Comparison of ENCODE assay signal across 8 mouse cellular contexts in the genomic region with DNA sequence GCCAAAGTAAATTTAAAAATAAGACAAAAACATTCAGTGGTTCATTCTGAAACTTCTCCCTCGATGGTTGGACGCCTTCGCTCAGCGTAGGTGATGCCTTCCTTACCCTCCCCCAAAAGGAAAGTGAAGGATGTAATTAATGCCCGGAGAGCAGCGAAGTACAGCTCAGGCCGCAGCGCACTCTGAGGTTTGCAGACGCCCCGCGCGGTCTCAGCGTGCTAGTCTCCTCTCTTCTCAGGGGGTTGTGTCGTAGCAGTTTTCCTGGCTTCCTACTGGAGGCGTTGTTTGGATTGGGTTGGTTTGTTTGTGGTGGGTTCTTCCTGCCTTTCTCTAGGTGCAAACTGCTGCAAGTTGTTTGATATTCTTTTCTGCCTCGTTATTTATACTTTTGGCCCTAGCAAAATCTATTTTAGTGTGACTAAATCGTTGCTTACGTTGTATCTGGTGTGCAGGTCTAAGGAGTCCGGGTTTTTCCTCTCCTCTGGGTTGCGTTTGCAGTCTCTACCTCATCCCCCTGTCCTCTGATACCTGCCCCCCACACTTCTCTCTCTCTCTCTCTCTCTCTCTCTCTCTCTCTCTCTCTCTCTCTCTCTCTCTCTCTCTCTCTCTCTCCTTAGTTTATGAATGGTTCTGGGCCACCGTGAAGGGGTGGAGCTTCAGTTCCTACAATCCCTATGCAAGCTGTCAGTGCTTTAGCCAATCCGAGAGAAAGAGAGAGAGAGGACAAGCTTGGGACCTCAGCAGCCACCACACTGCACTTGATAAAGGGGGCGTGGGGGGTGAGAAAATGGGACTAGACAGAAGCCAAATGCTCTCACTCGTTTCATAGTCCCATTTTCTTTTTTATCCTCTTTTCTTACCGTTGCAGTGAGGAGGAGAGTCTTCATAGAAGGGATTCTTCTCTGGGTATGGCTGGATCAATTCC. TPM values are rescaled to one million over a fixed set of nuclear protein-coding genes. Genes with fewer than 3 reads are reported as not detected.
DNase-seq lines count a peak whose midpoint lies in the region; ATAC-seq lines count a peak whose summit lies in the region.

Gene Mab21l2, minus strand, starts transcription at position 539 of the 925 bp plus-strand sequence.

- H3K9ac ChIP-seq in kidney, embryonic 16.5 days (replicated peaks; ENCODE audit: low read length), result no peak within 1 kb of the TSS
- H3K9ac ChIP-seq in forebrain, embryonic 11.5 days (ENCODE audit: low read length), result no peak within 1 kb of the TSS
- H3K9ac ChIP-seq in limb, embryonic 15.5 days, result peak within 1 kb of the TSS; percentile 61

- H3K27ac ChIP-seq in kidney, embryonic 16.5 days (ENCODE audit: low read length), result no peak within 1 kb of the TSS
- no peak within 1 kb of the TSS for H3K27ac ChIP-seq in forebrain, embryonic 11.5 days (ENCODE audit: low read depth, low read length)
- peak within 1 kb of the TSS; percentile 89 for H3K27ac ChIP-seq in limb, embryonic 15.5 days

- H3K4me3 ChIP-seq in kidney, embryonic 16.5 days (ENCODE audit: low read length), result peak within 1 kb of the TSS; percentile 39
- H3K4me3 ChIP-seq in forebrain, embryonic 11.5 days (ENCODE audit: low read depth, low read length), result peak within 1 kb of the TSS; percentile 26; the same call in 1 of the 2 replicates
- peak within 1 kb of the TSS; percentile 52 for H3K4me3 ChIP-seq in limb, embryonic 15.5 days

- H3K4me1 ChIP-seq in kidney, embryonic 16.5 days (ENCODE audit: insufficient read depth, low read length), result peaks cover 13% of the 10 kb centered on the region
- peaks cover 8% of the 10 kb centered on the region; the same call in 1 of the 2 replicates for H3K4me1 ChIP-seq in forebrain, embryonic 11.5 days (replicated peaks; ENCODE audit: control insufficient read depth, insufficient read depth, low read length)
- H3K4me1 ChIP-seq in limb, embryonic 15.5 days, result peaks cover 21% of the 10 kb centered on the region

- 8% methylated on average over 25 of the region's 25 CpGs for WGBS in kidney, embryonic 16.5 days
- WGBS in forebrain, embryonic 11.5 days, result under 1% methylated on average over 25 of the region's 25 CpGs
- WGBS in limb, embryonic 15.5 days, result 4% methylated on average over 25 of the region's 25 CpGs

- no peaks in the 10 kb centered on the region for H3K36me3 ChIP-seq in kidney, embryonic 16.5 days (ENCODE audit: insufficient read depth, low read length)
- no peaks in the 10 kb centered on the region for H3K36me3 ChIP-seq in forebrain, embryonic 11.5 days (ENCODE audit: control insufficient read depth, insufficient read depth, low read length)
- no peaks in the 10 kb centered on the region for H3K36me3 ChIP-seq in limb, embryonic 15.5 days

- peak within 1 kb of the TSS; percentile 54 for H3K4me2 ChIP-seq in kidney, embryonic 16.5 days (replicated peaks; ENCODE audit: low read depth, low read length)
- peak within 1 kb of the TSS; percentile 47 for H3K4me2 ChIP-seq in forebrain, embryonic 11.5 days (ENCODE audit: low read depth, low read length, severe bottlenecking)
- H3K4me2 ChIP-seq in limb, embryonic 15.5 days, result peak within 1 kb of the TSS; percentile 82

- peaks cover 62% of the 10 kb centered on the region for H3K27me3 ChIP-seq in kidney, embryonic 16.5 days (ENCODE audit: insufficient read depth, low read length)
- H3K27me3 ChIP-seq in forebrain, embryonic 11.5 days (ENCODE audit: control insufficient read depth, insufficient read depth, low read length), result peaks cover 66% of the 10 kb centered on the region
- peaks cover 17% of the 10 kb centered on the region; the same call in 1 of the 2 replicates for H3K27me3 ChIP-seq in limb, embryonic 15.5 days

- H3K9me3 ChIP-seq in kidney, embryonic 16.5 days (ENCODE audit: low read length), result no peaks in the 10 kb centered on the region
- H3K9me3 ChIP-seq in forebrain, embryonic 11.5 days (ENCODE audit: control insufficient read depth, low read length), result no peaks in the 10 kb centered on the region
- H3K9me3 ChIP-seq in limb, embryonic 15.5 days, result no peaks in the 10 kb centered on the region

- peak; percentile 20; the same call in 1 of the 2 replicates for ATAC-seq in kidney, embryonic 16.5 days (ENCODE audit: low FRiP score, low TSS enrichment)
- ATAC-seq in forebrain, embryonic 11.5 days (replicated peaks; ENCODE audit: low FRiP score), result peak; percentile 51
- ATAC-seq in limb, embryonic 15.5 days (ENCODE audit: insufficient number of reproducible peaks, low FRiP score, low TSS enrichment, low read depth), result peak; percentile 85

- no peak for DNase-seq in kidney, postnatal 25 days
- DNase-seq in adrenal gland, postnatal 14 days, result peak; percentile 42
- DNase-seq in forebrain, embryonic 11.5 days (ENCODE audit: low spot score), result peak; percentile 69
- peak; percentile 26 for DNase-seq in skeletal muscle tissue, adult 2 months (ENCODE audit: low read depth, low spot score)
- no peak for DNase-seq in right cerebral cortex, postnatal 36 days (ENCODE audit: low spot score in 2 of 2)
- DNase-seq in kidney, postnatal 14 days, result no peak

RNA-seq across cellular contexts. Expression of gene Mab21l2, which starts in this region (rescaled TPM):
- polyA plus RNA-seq in kidney, embryonic 16.5 days (2015; fragmentation: Nextera tagmentation; extraction: Ambion mirVana), result 0.65 and 0.69 TPM in 2 replicates
- 10.6 and 11.0 TPM in 2 replicates for total RNA-seq in adrenal gland, postnatal 14 days (2021)
- 7.1 and 7.5 TPM in 2 replicates for polyA plus RNA-seq in forebrain, embryonic 11.5 days (2014; fragmentation: Nextera tagmentation; extraction: Ambion mirVana)
- polyA plus RNA-seq in limb, embryonic 15.5 days (2015; fragmentation: Nextera tagmentation; extraction: Ambion mirVana), result 16.6 and 22.9 TPM in 2 replicates

Comparison
In these comparisons a context has a peak if more than half of its experiments do, and no peak if none do; other contexts are left out.
1. Peak in ATAC-seq, H3K4me3 ChIP-seq and H3K4me2 ChIP-seq in kidney, embryonic 16.5 days; RNA of the gene not detected or under 1 TPM.
2. ATAC-seq: peak in every context shown above with its lines; median percentile 85 in limb, embryonic 15.5 days; 51 in forebrain, embryonic 11.5 days; 20 in kidney, embryonic 16.5 days.
3. DNase-seq: peak in adrenal gland, postnatal 14 days (single experiment), forebrain, embryonic 11.5 days (single experiment) and skeletal muscle tissue, adult 2 months (single experiment); none in kidney, postnatal 25 days (0 of 2), right cerebral cortex, postnatal 36 days (0 of 2) and kidney, postnatal 14 days (single experiment).
4. Peak in every context shown above with its lines, with median percentiles within 50 percentile points of each other: H3K4me2 ChIP-seq and H3K4me3 ChIP-seq.